Mouse (Mus musculus) bone marrow, adult 2 months (tissue): ENCODE results near the gene Ppp3ca. TPM values are rescaled to one million over a fixed set of nuclear protein-coding genes. Genes with fewer than 3 reads are reported as not detected.
"Not testable (repeated sequence)": the region's sequence is repeated elsewhere in the genome, so short reads cannot be mapped to it uniquely, and the experiment has no call there.

ENCODE experiments used
- H3K27ac ChIP-seq: fragments of 200-500 bp; 2 replicates; pipeline ENCODE4 v1.5.1; 2012; ENCODE audit warnings: low read depth, mild to moderate bottlenecking, control low read depth, inconsistent platforms, low read length; ENCODE audit not compliant: control insufficient read depth, poor library complexity, insufficient read depth
- H3K4me1 ChIP-seq: fragments of 200-500 bp; 2 replicates; pipeline ENCODE4 v1.6.1; 2011; ENCODE audit warnings: low read length; ENCODE audit not compliant: control insufficient read depth, insufficient read depth
- H3K4me3 ChIP-seq: fragments of 200-500 bp; replicated peaks from 2 replicates; pipeline ENCODE3; 2011; ENCODE audit warnings: mild to moderate bottlenecking, low read depth, low read length, control low read depth; ENCODE audit not compliant: control insufficient read depth
- CTCF ChIP-seq: fragments of 200-500 bp; IDR thresholded peaks from 2 replicates; pipeline ENCODE4 v1.5.1; 2011; ENCODE audit warnings: low read length, control low read depth; ENCODE audit not compliant: control insufficient read depth, insufficient read depth
- POLR2A ChIP-seq: fragments of 200-500 bp; IDR thresholded peaks from 2 replicates; pipeline ENCODE4 v1.6.1; 2011; ENCODE audit warnings: low read depth, mild to moderate bottlenecking, control low read depth, low read length, borderline replicate concordance; ENCODE audit not compliant: control insufficient read depth
- WGBS: fragments of 180-500 bp; shearing (Covaris S2); methylation state at CpG from one replicate; pipeline ENCODE4 v1.1.7; 2018; 5-methylcytosine and 5-hydroxymethylcytosine counted together
- polyA plus RNA-seq: library from polyadenylated mRNA; stranded (reverse); fragments of >200 nt; gene quantifications from 2 replicates; pipeline ENCODE4 v1.2.4, GENCODE M21; 2011; ENCODE audit warnings: low replicate concordance; ENCODE audit not compliant: missing spikeins, insufficient read depth, insufficient read length

Gene Ppp3ca
- polyA plus RNA-seq, 1 experiment: 25.9 TPM

DNA sequence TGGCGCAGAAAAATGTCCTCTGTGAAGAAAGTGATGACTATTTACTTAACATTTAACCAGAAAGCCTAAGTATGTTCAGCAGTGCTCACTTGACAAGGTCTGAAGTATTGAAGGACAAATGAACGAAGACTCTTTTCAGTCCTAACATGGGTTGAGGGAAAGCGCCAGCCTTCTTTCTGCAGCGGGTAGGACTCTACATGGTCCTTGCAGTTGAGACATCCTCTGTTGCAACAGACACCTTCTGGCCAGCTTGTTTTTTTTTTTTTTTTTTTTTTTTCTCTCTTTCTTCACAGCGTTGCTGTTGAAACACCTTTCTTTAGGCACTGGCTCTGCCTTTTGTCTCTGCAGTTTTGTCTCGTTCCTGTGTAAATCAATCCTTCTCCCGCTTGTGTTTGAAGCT, 22.1 kb downstream of the Ppp3ca start:
- 30% methylated on average over 7 of the region's 7 CpGs for WGBS

DNA sequence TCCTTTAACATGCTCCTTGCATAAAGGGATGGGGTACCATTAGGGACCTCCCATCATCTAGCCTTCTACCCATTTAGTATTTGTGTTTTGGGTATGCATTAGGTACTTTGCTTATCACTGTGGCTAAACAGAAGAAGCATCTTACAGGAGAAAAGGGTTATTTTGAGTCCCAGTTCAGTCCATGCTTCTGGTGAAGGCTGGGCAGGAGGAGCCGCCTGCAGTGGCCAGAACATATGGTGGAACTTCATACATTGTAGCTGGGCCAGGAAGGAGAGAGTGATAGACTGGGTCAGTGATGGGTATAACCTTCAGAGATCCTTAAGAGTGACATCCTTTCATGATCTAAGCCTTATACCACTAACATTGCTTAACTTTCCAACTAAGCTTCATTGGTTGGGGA, 23.6 kb downstream of the Ppp3ca start:
- no peak overlapping the region for H3K27ac ChIP-seq
- no peak for TF ChIP-seq POLR2A
- no peak for TF ChIP-seq CTCF
- no peak overlapping the region for H3K4me3 ChIP-seq
- WGBS: 89% methylated on average over 1 of the region's 1 CpGs
- H3K4me1 ChIP-seq: peaks cover 8% of the 10 kb centered on the region

More for the DNA sequence above, 22.1 kb downstream of the Ppp3ca start:
- no peak for TF ChIP-seq POLR2A
- no peak for TF ChIP-seq CTCF
- peak overlapping the region; percentile 30 for H3K4me3 ChIP-seq
- H3K4me1 ChIP-seq: peaks cover 5% of the 10 kb centered on the region; the same call in 1 of the 2 replicates
- H3K27ac ChIP-seq: peak overlapping the region; percentile 57

DNA sequence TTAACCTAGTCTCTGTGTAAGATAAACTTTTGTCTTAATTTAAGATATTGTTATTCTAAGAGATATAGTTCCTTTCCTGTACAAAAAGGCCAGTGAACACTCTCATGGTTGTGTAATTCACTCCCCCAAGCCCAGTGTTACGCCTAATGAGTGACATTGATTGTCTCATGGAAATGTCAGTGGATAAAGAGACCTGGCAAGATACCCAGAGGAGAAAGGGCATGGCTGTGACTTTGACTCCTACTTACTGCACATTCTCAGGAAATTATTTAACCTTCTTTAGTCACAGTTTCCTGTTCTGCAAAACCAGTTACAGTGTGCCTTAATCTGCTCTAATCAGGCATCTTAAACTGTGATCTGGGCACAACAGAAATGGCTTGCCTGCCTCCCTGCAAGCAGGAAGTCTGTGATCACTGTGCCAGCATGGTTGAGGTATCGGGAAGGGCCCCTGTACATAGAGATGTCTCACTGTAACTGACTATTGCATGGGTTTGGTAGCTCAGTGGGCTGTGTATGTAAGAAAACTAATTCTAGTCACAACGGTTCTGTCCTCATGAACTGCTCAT, 27.8 kb downstream of the Ppp3ca start:
- TF ChIP-seq CTCF: no peak
- no peak for TF ChIP-seq POLR2A
- H3K27ac ChIP-seq: peak overlapping the region; percentile 64; the same call in 1 of the 2 replicates
- no peak overlapping the region for H3K4me3 ChIP-seq
- H3K4me1 ChIP-seq: peaks cover 8% of the 10 kb centered on the region
- 4% methylated on average over 3 of the region's 3 CpGs for WGBS

DNA sequence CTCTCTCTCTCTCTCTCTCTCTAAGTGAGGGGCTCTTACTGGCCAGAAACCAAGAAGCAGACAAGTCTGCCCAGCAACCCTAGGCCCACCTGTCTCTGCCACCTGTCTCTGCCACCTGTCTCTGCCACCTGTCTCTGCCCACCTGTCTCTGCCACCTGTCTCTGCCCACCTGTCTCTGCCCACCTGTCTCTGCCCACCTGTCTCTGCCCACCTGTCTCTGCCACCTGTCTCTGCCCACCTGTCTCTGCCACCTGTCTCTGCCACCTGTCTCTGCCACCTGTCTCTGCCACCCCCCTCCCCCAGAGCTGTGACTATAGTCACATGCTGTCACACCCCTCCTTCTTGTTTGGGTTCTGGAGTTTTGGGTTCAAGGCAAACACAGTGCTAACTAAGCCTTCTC, 29.8 kb downstream of the Ppp3ca start:
- H3K4me1 ChIP-seq, H3K4me3 ChIP-seq, H3K27ac ChIP-seq: not testable (repeated sequence)

DNA sequence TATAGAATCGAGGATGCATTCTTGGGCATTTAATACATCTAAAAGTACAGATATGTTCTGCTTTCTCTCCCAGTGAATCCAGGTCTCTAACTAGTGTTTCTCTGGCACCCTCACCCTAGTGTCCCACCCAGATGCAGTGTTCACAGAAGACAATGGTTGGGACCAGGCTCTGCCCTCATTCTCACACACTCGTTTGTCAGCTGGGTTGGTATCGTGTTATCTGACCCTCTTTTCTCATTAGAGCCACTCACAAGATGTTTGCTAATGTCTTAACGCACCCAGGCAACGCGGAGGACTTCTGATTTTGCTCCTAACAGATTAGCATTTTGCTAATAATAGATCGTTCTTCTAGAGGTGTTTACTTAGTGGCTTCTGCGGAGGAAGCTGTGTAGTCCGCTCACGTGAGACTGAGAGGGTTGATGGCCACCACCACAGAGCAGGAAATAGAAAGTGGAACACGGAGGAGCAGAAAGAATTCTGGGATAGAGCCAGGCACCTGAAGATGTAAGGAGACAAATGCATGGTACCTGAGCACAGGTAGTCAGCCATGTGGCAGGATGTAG, 30.6 kb downstream of the Ppp3ca start:
- TF ChIP-seq POLR2A: no peak
- TF ChIP-seq CTCF: no peak
- peaks cover 7% of the 10 kb centered on the region for H3K4me1 ChIP-seq
- H3K27ac ChIP-seq: peak overlapping the region; percentile 74
- H3K4me3 ChIP-seq: peak overlapping the region; percentile 48
- WGBS: 4% methylated on average over 11 of the region's 11 CpGs

DNA sequence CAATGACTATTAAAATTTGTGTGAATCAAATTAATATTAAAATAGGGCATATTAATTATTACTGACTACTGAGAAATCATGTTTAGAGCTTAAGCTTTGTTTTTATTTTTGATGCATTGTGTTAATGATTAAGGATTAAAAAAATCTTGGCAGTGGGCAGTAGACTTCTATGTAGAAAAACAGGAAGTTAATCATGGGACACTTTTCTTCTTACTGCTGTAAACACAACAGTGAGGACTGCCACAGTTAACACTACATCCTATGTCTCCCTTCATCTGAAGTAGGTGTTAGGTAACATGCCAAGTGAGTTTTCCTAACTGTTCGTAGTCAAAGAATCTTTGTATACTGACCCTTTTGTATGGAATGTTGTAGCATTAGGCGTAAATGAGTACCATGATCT, 32.9 kb downstream of the Ppp3ca start:
- TF ChIP-seq POLR2A (no peak), CTCF (no peak)
- H3K4me1 ChIP-seq: peaks cover 7% of the 10 kb centered on the region
- H3K27ac ChIP-seq: no peak overlapping the region
- WGBS: 68% methylated on average over 2 of the region's 2 CpGs
- no peak overlapping the region for H3K4me3 ChIP-seq

DNA sequence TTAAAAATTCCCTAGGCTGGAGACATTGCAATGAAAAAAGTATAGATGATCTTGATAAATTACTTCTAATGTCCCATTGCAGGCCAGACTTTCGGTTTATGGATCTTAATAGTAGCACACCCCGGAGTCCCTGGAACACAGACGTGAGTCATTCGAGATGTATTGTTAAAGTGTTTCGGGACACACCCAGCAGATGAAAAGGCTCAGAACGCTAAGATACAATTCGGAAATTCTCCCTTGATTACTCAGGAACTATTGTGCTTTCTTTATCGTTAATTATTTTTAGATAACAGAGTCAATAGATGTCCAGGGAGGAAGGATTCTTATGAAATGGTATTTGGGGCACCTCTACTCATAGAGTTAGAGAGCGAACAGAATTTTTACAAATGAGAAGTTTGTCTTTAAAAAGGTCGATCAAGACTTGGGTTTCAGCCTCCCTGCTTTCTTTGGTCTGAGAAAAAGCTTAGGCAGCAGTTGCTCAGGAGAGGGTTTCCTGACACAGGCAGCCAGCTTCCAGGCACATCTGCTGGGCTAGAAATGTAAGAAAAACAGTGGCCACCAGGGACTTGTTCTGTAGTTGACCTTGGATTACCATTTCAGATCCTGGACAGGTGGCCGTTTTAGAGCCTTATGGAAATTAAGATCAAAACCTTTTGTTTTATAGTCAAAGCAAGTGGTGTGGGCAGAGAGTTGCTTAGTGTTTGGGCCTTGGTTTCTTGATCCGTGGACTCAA, 34.8 kb downstream of the Ppp3ca start:
- no peak for TF ChIP-seq CTCF
- TF ChIP-seq POLR2A: no peak
- H3K4me3 ChIP-seq: no peak overlapping the region
- H3K27ac ChIP-seq: no peak overlapping the region
- peaks cover 6% of the 10 kb centered on the region for H3K4me1 ChIP-seq
- 78% methylated on average over 12 of the region's 12 CpGs for WGBS

DNA sequence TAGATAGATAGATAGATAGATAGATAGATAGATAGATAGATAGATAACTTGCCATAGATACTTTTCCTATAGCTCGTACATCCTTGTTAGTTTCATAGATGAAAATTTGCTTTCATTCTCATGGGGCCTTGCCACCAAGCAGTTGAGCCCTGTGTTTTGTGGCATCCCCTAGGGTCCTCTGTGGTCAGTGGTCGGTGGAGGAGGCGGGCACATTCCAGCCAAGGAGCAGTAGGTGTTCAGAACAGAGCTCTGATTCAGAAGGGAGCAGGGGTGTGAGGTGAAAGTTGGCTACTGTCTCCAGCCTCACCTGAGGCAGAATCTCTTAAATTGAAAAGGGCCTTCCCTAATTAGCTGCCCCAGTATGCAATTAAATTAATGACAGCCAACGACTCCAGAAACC, 36.1 kb downstream of the Ppp3ca start:
- peaks cover 4% of the 10 kb centered on the region for H3K4me1 ChIP-seq
- TF ChIP-seq POLR2A (no peak), CTCF (no peak)
- WGBS: 52% methylated on average over 4 of the region's 4 CpGs
- H3K27ac ChIP-seq: no peak overlapping the region
- H3K4me3 ChIP-seq: no peak overlapping the region
